Mouse (Mus musculus) thymus, postnatal 25 days (tissue): Measurements from ENCODE around the gene Tmem87a.

Source experiments
- DNase-seq: peaks from one replicate; pipeline ENCODE4 v3.0.0; 2022

The Tmem87a gene

DNA sequence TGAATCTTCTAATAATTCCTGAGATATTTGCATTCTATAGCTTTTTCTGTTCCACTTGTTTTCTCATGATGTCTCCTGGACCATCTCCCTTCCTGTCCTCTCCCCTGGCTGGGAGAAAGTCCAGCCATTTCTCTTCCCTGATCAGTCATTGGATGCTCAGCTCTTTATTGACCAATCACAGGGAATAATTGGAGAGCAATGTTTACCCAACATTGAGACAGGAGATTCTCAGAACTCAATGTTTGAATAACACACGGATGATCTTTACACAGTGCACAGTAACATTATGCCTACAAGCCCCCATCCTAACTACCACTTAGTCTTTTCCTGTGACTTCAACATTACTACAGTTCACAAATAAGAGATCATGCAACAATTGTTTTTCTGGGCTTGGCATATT lies 43.5 kb downstream of the Tmem87a start:
- DNase-seq = no peak

DNA sequence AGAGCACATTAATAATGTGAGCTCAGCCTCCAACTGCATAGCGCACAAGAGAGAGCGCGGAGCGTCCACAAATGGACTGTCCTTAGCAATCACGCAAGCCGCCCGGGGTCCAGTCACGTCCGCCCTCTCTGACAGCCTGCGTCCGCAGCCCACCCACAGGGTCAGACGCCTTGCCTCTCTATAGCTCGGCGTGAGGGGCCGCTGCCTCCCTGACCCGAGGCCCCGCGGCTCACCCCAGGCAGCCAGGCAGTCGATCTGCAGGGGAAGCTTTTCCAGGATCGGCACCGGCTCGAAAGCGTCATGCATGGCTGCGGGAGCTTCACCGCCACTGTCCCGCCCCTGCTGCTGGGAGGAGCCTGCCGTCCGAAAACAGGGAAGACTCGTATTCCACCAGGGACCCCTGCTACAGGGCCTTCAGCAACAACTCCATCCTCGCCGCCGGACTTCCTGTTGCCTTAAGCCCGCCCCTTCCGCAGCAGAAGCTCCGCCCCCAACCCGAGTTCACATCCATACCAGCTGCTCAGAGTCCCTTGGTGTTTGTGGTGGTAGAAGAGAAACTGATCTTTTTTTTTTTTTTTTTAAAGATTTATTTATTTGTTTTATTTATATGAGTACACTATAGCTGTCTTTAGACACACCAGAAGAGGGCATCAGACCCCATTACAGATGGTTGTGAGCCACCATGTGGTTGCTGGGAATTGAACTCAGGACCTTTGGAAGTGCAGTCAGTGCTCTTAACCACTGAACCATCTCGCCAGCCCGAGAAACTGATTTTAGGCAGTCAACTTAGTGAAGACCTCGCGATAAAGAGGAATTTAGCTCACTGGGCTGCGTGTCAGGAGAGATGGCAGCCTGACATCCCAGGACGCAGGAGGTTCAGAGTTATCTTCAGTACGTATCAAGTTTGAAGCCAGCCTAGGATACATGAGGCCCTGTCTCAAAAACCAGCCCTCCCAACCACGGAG lies 50.9 kb downstream of the Tmem87a start, which contains the start of gene Vps39:
TSS of gene Vps39 (minus strand) at position 456 of the 965 bp plus-strand sequence.
- peak; percentile 90 for DNase-seq

DNA sequence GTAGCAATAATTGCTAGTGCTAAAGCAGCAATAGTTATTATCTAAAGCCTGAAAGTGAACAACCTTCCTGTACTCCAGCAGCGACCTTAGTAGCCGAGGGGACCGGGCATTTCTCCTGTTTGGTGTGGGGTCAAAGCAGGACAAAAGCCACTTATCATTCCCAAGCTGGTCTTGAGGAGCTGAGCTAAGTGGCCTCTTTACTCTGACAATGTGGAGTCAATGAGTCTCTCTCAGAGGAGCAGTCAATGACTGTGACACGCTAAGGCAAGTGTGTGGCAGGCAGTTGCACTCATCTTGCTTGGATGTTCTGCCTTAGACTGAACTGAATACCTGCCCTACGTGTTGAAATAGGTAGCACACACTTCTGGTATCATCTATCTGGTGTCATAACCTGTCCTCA lies 52.6 kb downstream of the Tmem87a start:
- DNase-seq = no peak

DNA sequence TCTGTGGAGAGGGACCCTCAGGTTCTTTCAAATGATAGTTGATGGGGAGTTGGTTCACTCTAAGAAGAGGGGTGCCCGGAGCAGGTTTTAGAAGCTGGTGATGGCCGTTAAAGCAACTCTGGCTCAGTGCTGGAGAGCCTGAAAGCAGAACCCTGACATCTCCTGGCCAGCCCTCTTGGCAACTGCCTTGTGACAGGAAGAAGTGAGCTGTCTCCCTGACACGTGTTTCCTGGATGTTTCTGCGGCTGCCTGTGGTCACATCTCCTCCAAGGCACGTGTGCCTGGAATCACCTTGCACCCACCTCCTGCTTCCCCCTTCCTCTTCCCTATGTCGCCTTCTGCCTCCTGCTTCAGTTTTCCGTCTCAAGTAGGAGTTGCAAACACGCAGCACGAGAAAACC lies 55.8 kb downstream of the Tmem87a start:
- peak; percentile 16 for DNase-seq

DNA sequence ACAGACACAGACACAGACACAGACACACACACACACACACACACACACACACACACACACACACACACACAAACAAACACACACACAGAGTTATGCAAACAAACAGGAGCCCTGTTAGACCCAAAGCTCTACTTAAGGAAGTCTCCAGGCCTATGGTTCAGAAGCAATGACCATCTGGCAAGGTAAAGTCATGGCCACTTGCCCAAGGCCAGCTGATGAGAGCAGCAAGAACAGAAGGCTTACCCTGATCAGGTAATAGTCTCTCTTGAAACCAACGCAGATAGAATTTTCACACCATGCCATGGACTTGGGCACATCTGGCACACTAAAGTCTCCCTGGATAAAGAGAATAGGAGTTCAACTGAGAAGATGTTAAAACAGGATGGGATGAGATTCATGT lies 62.2 kb downstream of the Tmem87a start:
- no peak for DNase-seq

DNA sequence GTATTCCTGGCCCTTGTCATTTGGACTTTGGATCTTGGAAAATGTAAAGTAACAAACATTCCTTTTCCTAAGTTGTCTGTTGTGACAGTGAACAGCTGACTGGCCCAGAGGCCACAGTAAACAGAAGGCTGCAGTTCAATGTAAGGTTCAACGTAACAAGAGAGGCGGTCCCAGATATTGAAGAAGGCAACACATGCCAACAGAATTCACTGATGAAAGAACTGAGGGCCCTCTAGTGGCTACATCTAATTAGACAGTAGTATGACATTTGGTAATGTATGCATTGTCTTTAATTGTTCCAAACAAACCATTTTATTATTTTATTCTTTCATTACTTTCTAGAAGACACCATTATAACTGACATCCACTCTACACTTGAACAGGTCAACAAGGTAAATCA lies 66.0 kb downstream of the Tmem87a start:
- no peak for DNase-seq

DNA sequence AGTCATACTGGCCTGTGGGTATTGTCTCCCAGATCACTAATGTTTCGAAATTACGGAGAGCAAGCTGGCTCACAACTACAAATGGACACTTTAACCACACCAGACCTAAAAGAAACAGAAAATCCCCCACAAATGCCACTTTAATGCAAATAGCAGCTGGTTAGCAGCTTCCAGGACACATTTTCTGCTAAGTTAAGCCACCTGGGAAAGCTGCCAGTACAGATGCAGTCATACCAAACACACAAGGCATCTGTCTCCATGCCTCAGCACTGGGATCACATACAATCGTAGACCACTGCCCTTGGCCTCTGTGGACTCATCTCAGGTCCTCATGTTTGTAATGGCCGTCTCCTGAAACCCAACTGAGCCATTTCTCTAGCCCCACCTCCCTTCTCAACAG lies 72.3 kb downstream of the Tmem87a start:
- no peak for DNase-seq

DNA sequence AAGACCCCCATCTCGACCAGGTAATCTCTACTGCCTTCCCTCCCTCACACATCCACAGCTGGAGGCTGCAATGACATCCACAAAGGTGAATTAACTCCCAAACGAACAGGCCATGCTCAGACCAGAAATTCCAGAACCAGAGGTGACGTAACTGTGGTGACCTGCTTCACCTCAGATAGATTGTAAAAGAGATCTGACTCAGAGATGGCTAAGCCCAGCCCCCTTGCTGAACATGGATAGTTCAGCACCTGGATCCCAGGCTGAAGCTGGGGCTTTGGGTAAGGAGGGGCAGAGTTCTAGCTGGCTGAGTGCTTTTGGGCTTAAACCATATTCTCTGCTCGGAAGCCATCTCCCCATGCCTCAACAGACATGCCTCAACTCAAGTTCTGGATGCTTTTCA lies 88.8 kb downstream of the Tmem87a start:
- DNase-seq = no peak

DNA sequence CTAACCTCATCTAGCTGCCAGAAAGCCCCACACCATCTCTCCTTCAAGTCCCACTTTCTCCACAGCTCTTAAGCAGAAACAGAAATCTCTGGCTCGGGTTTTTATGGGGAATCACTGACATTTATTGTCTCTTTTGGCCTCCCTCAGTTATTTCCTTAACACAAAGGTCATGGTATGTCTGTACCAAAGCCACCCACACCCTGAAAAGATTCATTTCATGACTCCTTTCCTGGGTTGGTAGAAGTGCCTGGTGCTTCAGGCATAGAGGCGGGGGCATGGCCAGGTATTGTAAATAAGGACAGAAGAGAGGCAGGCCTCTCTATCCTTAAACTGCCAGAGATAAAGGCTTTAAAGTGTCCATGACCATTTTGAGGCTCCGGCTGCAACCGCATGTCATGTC lies 89.4 kb downstream of the Tmem87a start:
- no peak for DNase-seq

DNA sequence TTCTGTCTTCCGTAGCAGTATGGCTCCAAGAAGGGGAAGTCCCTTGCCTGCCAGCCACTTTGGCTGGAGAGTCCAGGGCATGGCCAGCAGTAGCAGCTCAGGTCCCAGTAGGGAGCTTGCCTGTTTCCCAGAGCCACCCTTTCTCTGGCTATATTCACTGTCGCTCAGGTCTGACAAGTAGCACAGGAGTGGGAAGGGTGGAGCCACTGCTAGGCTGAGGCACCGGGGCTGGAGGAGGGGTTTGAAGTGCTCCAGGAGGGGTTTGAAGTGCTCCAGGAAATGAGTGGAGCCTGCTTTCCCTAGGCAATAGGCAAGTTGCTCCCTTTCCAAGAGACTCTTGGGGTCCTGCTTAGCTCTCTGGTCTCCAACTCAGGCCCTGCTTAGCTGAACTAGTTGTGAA lies 89.9 kb downstream of the Tmem87a start, which contains the start of gene Pla2g4f:
TSS of gene Pla2g4f (minus strand) at position 190 of the 400 bp plus-strand sequence.
- no peak for DNase-seq

DNA sequence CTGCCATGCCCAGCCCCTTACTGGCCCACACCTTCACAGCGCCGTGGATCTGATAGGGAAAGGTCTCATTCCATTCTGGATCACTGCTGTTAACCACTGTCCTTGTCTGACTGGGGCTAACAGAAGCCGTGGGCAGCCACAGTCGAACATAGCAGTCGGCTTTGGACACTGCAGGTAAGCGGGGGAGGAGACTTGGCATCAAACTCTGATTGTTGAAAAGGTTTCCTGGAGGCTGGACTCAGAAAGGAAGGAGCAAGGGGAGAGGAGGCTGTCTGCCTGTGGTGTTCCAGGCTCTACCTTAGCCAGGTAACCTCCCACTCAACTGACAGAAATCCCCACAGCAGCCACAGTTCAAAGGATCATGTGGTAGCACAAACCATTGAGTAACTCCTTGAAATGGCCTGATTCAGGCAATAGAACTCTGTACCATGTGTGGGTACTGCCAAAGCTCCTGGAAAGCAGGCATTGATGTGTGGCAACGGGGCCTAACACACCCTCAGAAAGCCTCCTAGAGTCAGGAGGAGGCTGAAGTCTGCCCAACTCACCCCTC lies 91.6 kb downstream of the Tmem87a start:
- DNase-seq = no peak
